Mouse (Mus musculus) MEL (cell line): Measurements from ENCODE around the gene Nuak2.

ENCODE experiments used
- UBTF ChIP-seq: IDR thresholded peaks from 2 replicates; pipeline ENCODE4 v1.6.1; 2012; ENCODE audit warnings: low read depth, mild to moderate bottlenecking, inconsistent platforms, low read length, improper control_type of control experiment, moderate library complexity, borderline replicate concordance; ENCODE audit not compliant: insufficient read depth
- USF1 ChIP-seq: IDR thresholded peaks from 2 replicates; pipeline ENCODE4 v1.6.1; 2014; ENCODE audit warnings: low read depth, mild to moderate bottlenecking, inconsistent platforms, low read length, improper control_type of control experiment, moderate library complexity
- ZNF384 ChIP-seq: IDR thresholded peaks from 2 replicates; pipeline ENCODE4 v1.6.1; 2012; ENCODE audit warnings: low read depth, mild to moderate bottlenecking, inconsistent platforms, low read length, improper control_type of control experiment

- TF ChIP-seq USF1 (no peak), ZNF384 (0 out of 2 replicates have a peak, but pooled peaks have one; percentile 39), UBTF (no peak)
Observed at GRCm38 (mm10) chr1:132333201-132333600, 17.3 kb downstream of the Nuak2 start.
